ENCODE assay signal across 21 mouse cellular contexts in the genomic region with DNA sequence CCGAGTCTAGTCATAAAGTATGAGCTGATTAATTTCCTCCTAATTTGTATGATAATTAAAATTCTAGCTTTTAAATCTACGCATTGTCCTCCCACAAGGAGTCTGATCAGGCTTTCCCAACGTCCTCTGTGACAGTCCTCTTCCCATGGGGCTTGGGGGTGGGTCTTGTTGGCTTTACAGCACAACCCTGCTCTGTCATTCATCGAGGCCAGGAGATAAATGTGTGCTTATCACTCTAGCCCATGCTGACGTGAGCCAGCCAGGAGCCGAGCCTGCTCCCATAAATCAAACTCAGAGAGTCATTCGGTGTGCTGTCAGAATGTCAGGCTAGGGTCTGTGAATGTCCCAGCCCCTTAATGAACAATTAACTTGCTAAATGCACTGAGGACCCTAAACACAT.
DNase-seq lines count a peak whose midpoint lies in the region; ATAC-seq lines count a peak whose summit lies in the region.
"Had no signal": no experiment of that assay in that cellular context is flagged by ENCODE, and none has a peak within 500 bp of the region (broad histone marks: within the 10 kb centered on the region; RNA-seq: fewer than 3 reads in every experiment).

No protein-coding gene starts in this region.

- H3K9me3 ChIP-seq in kidney, embryonic 14.5 days (ENCODE audit: control insufficient read depth, low read length): no peaks in the 10 kb centered on the region
- H3K9me3 ChIP-seq in kidney, embryonic 16.5 days (ENCODE audit: low read length): no peaks in the 10 kb centered on the region
- H3K9me3 ChIP-seq in hindbrain, embryonic 13.5 days: no peaks in the 10 kb centered on the region
- H3K9me3 ChIP-seq: embryonic facial prominence, embryonic 15.5 days had no signal

- peak; percentile 12 for DNase-seq in embryo, embryonic 10.5 days (ENCODE audit: low spot score)
- peak; percentile 28 for DNase-seq in mesoderm, embryonic 11.5 days (ENCODE audit: low read depth, low spot score)
- DNase-seq in lung, postnatal 4 days: no peak
- DNase-seq in T-cell, adult 2 months (ENCODE audit: low spot score): no peak
- DNase-seq: adrenal gland, adult 2 months; cerebellum, adult 9-11 months; forebrain, postnatal 0 days; heart, postnatal 10 days; left cerebral cortex, postnatal 4 days; liver, postnatal 0 days; lung, postnatal 10 days; spleen, adult 18-20 months; thymus, postnatal 25 days had no signal

- WGBS in kidney, embryonic 14.5 days: 30% methylated on average over 7 of the region's 7 CpGs
- 26% methylated on average over 7 of the region's 7 CpGs for WGBS in kidney, embryonic 16.5 days
- 28% methylated on average over 7 of the region's 7 CpGs for WGBS in hindbrain, embryonic 13.5 days

- H3K4me3 ChIP-seq in kidney, embryonic 14.5 days (ENCODE audit: low read length): no peak overlapping the region
- H3K4me3 ChIP-seq in kidney, embryonic 16.5 days (ENCODE audit: low read length): no peak overlapping the region
- no peak overlapping the region for H3K4me3 ChIP-seq in hindbrain, embryonic 13.5 days
- H3K4me3 ChIP-seq: embryonic facial prominence, embryonic 15.5 days had no signal

- no peaks in the 10 kb centered on the region for H3K27me3 ChIP-seq in kidney, embryonic 14.5 days (ENCODE audit: control insufficient read depth, insufficient read depth, low read length)
- no peaks in the 10 kb centered on the region for H3K27me3 ChIP-seq in kidney, embryonic 16.5 days (ENCODE audit: insufficient read depth, low read length)
- H3K27me3 ChIP-seq in hindbrain, embryonic 13.5 days: no peaks in the 10 kb centered on the region
- H3K27me3 ChIP-seq: embryonic facial prominence, embryonic 15.5 days had no signal

- no peaks in the 10 kb centered on the region for H3K36me3 ChIP-seq in kidney, embryonic 14.5 days (ENCODE audit: control insufficient read depth, insufficient read depth, low read length)
- H3K36me3 ChIP-seq in kidney, embryonic 16.5 days (ENCODE audit: insufficient read depth, low read length): no peaks in the 10 kb centered on the region
- H3K36me3 ChIP-seq in hindbrain, embryonic 13.5 days: no peaks in the 10 kb centered on the region
- H3K36me3 ChIP-seq: embryonic facial prominence, embryonic 15.5 days had no signal

- no peak overlapping the region for H3K27ac ChIP-seq in kidney, embryonic 14.5 days (ENCODE audit: low read depth, low read length)
- H3K27ac ChIP-seq in kidney, embryonic 16.5 days (ENCODE audit: low read length): no peak overlapping the region
- 0 out of 2 replicates have a peak overlapping the region, but pooled peaks have one; percentile 12 for H3K27ac ChIP-seq in hindbrain, embryonic 13.5 days
- H3K27ac ChIP-seq: embryonic facial prominence, embryonic 15.5 days; kidney, postnatal 0 days had no signal

- H3K9ac ChIP-seq in kidney, embryonic 14.5 days (ENCODE audit: low read depth, low read length): no peak overlapping the region
- H3K9ac ChIP-seq in kidney, embryonic 16.5 days (replicated peaks; ENCODE audit: low read length): no peak overlapping the region
- no peak overlapping the region for H3K9ac ChIP-seq in hindbrain, embryonic 13.5 days
- H3K9ac ChIP-seq: embryonic facial prominence, embryonic 15.5 days; forebrain, postnatal 0 days; liver, postnatal 0 days had no signal

- no peaks in the 10 kb centered on the region for H3K4me1 ChIP-seq in kidney, embryonic 14.5 days (ENCODE audit: control insufficient read depth, insufficient read depth, low read length)
- H3K4me1 ChIP-seq in kidney, embryonic 16.5 days (ENCODE audit: insufficient read depth, low read length): no peaks in the 10 kb centered on the region
- peaks cover 14% of the 10 kb centered on the region for H3K4me1 ChIP-seq in hindbrain, embryonic 13.5 days (replicated peaks)
- H3K4me1 ChIP-seq: embryonic facial prominence, embryonic 15.5 days had no signal

- H3K4me2 ChIP-seq in kidney, embryonic 14.5 days (replicated peaks; ENCODE audit: low read depth, low read length): no peak overlapping the region
- no peak overlapping the region for H3K4me2 ChIP-seq in kidney, embryonic 16.5 days (replicated peaks; ENCODE audit: low read depth, low read length)
- H3K4me2 ChIP-seq in hindbrain, embryonic 13.5 days: no peak overlapping the region
- H3K4me2 ChIP-seq: embryonic facial prominence, embryonic 15.5 days; heart, embryonic 11.5 days had no signal

- ATAC-seq in kidney, embryonic 14.5 days (ENCODE audit: low FRiP score, low TSS enrichment): peak; percentile 46
- no peak for ATAC-seq in kidney, embryonic 16.5 days (ENCODE audit: low FRiP score, low TSS enrichment)
- peak; percentile 69 for ATAC-seq in hindbrain, embryonic 13.5 days (ENCODE audit: low FRiP score)
- ATAC-seq: forebrain, postnatal 0 days; inflammation-experienced regulatory T-cells, adult 6 months; liver, postnatal 0 days; midbrain, embryonic 16.5 days had no signal

Comparison
In these comparisons a context has a peak if more than half of its experiments do, and no peak if none do; other contexts are left out.
1. DNase-seq: peak in embryo, embryonic 10.5 days (single experiment) and mesoderm, embryonic 11.5 days (single experiment); none in lung, postnatal 4 days (0 of 2) and T-cell, adult 2 months (single experiment).